In genomic region chr8:123710335-123710734, GRCm38 (mm10) we compare ENCODE assay signal across 21 mouse cellular contexts. TPM values are rescaled to one million over a fixed set of nuclear protein-coding genes. Genes with fewer than 3 reads are reported as not detected.
A peak's percentile ranks its signal among the peaks of the same experiment; 100 is the strongest.
DNase-seq lines count a peak whose midpoint lies in the region; ATAC-seq lines count a peak whose summit lies in the region.
"Had no signal": no experiment of that assay in that cellular context is flagged by ENCODE, and none has a peak within 500 bp of the region (broad histone marks: within the 10 kb centered on the region; RNA-seq: fewer than 3 reads in every experiment).

No protein-coding gene starts in this region.

- no peak for DNase-seq in heart, adult 11 months
- DNase-seq in midbrain, embryonic 11.5 days (ENCODE audit: low spot score, missing footprints): peak; percentile 67
- DNase-seq in midbrain, embryonic 10.5 days (ENCODE audit: low spot score): no peak
- DNase-seq: cerebellum, adult 2 months; cerebellum, postnatal 36 days; gastrocnemius, postnatal 10 days; heart, adult 18-20 months; kidney, adult 18-20 months; right cerebral cortex, adult 18-20 months; thymus, adult 2 months had no signal

- peaks cover 6% of the 10 kb centered on the region for H3K4me1 ChIP-seq in heart, embryonic 11.5 days (ENCODE audit: control insufficient read depth, insufficient read depth, low read length)
- H3K4me1 ChIP-seq in midbrain, embryonic 11.5 days (ENCODE audit: control insufficient read depth, insufficient read depth, low read length): no peaks in the 10 kb centered on the region
- peaks cover 17% of the 10 kb centered on the region; the same call in 1 of the 2 replicates for H3K4me1 ChIP-seq in midbrain, embryonic 10.5 days
- peaks cover 6% of the 10 kb centered on the region for H3K4me1 ChIP-seq in liver, embryonic 15.5 days (replicated peaks)
- H3K4me1 ChIP-seq in stomach, embryonic 16.5 days (ENCODE audit: control insufficient read depth, insufficient read depth, low read length): peaks cover 8% of the 10 kb centered on the region
- H3K4me1 ChIP-seq: midbrain, embryonic 12.5 days; neural tube, embryonic 12.5 days had no signal

- H3K9me3 ChIP-seq in heart, embryonic 11.5 days (replicated peaks; ENCODE audit: control insufficient read depth, low read length): no peaks in the 10 kb centered on the region
- no peaks in the 10 kb centered on the region for H3K9me3 ChIP-seq in midbrain, embryonic 11.5 days (ENCODE audit: control insufficient read depth, low read length)
- no peaks in the 10 kb centered on the region for H3K9me3 ChIP-seq in midbrain, embryonic 10.5 days (replicated peaks)
- no peaks in the 10 kb centered on the region for H3K9me3 ChIP-seq in liver, embryonic 15.5 days (replicated peaks)
- no peaks in the 10 kb centered on the region for H3K9me3 ChIP-seq in stomach, embryonic 16.5 days (replicated peaks; ENCODE audit: control insufficient read depth, low read length)
- H3K9me3 ChIP-seq: forebrain, embryonic 10.5 days; limb, embryonic 12.5 days; midbrain, embryonic 12.5 days; neural tube, embryonic 12.5 days had no signal

- H3K4me3 ChIP-seq in heart, embryonic 11.5 days (ENCODE audit: low read depth, low read length): no peak overlapping the region
- H3K4me3 ChIP-seq in midbrain, embryonic 11.5 days (ENCODE audit: low read depth, low read length): no peak overlapping the region
- H3K4me3 ChIP-seq in midbrain, embryonic 10.5 days: no peak overlapping the region
- no peak overlapping the region for H3K4me3 ChIP-seq in liver, embryonic 15.5 days (replicated peaks)
- H3K4me3 ChIP-seq in stomach, embryonic 16.5 days (replicated peaks; ENCODE audit: low read length): no peak overlapping the region
- H3K4me3 ChIP-seq: forebrain, embryonic 10.5 days; limb, embryonic 12.5 days; midbrain, embryonic 12.5 days; neural tube, embryonic 12.5 days had no signal

- no peak overlapping the region for H3K27ac ChIP-seq in heart, embryonic 11.5 days (ENCODE audit: low read depth, low read length)
- no peak overlapping the region for H3K27ac ChIP-seq in midbrain, embryonic 11.5 days (ENCODE audit: low read depth, low read length)
- no peak overlapping the region for H3K27ac ChIP-seq in midbrain, embryonic 10.5 days (replicated peaks)
- no peak overlapping the region for H3K27ac ChIP-seq in liver, embryonic 15.5 days (replicated peaks)
- peak overlapping the region; percentile 78 for H3K27ac ChIP-seq in stomach, embryonic 16.5 days (ENCODE audit: low read length)
- H3K27ac ChIP-seq: forebrain, embryonic 10.5 days; kidney, postnatal 0 days; limb, embryonic 12.5 days; midbrain, embryonic 12.5 days; neural tube, embryonic 12.5 days had no signal

- no peaks in the 10 kb centered on the region for H3K27me3 ChIP-seq in heart, embryonic 11.5 days (ENCODE audit: control insufficient read depth, insufficient read depth, low read length)
- no peaks in the 10 kb centered on the region for H3K27me3 ChIP-seq in midbrain, embryonic 11.5 days (ENCODE audit: control insufficient read depth, insufficient read depth, low read length)
- H3K27me3 ChIP-seq in midbrain, embryonic 10.5 days (ENCODE audit: low read depth, poor library complexity, severe bottlenecking): peaks cover 9% of the 10 kb centered on the region; the same call in 1 of the 2 replicates
- H3K27me3 ChIP-seq in liver, embryonic 15.5 days: peaks cover 10% of the 10 kb centered on the region
- no peaks in the 10 kb centered on the region for H3K27me3 ChIP-seq in stomach, embryonic 16.5 days (ENCODE audit: control insufficient read depth, insufficient read depth, low read length)
- H3K27me3 ChIP-seq: midbrain, embryonic 12.5 days; neural tube, embryonic 12.5 days had no signal

- 0 out of 2 replicates have a peak overlapping the region, but pooled peaks have one; percentile 46 for H3K9ac ChIP-seq in heart, embryonic 11.5 days (ENCODE audit: low read depth, low read length)
- no peak overlapping the region for H3K9ac ChIP-seq in midbrain, embryonic 11.5 days (ENCODE audit: low read length)
- H3K9ac ChIP-seq in liver, embryonic 15.5 days: no peak overlapping the region
- H3K9ac ChIP-seq in stomach, embryonic 16.5 days (ENCODE audit: low read length): no peak overlapping the region
- H3K9ac ChIP-seq: limb, embryonic 12.5 days; midbrain, embryonic 12.5 days; neural tube, embryonic 12.5 days had no signal

- WGBS in heart, embryonic 11.5 days (ENCODE audit: insufficient replicate concordance): 76% methylated on average over 5 of the region's 5 CpGs
- WGBS in midbrain, embryonic 11.5 days: 81% methylated on average over 5 of the region's 5 CpGs
- WGBS in midbrain, embryonic 10.5 days: 85% methylated on average over 5 of the region's 5 CpGs
- WGBS in liver, embryonic 15.5 days (ENCODE audit: insufficient replicate concordance): 66% methylated on average over 5 of the region's 5 CpGs
- 62% methylated on average over 5 of the region's 5 CpGs for WGBS in stomach, embryonic 16.5 days

- H3K4me2 ChIP-seq in heart, embryonic 11.5 days: no peak overlapping the region
- no peak overlapping the region for H3K4me2 ChIP-seq in midbrain, embryonic 11.5 days
- H3K4me2 ChIP-seq in liver, embryonic 15.5 days: no peak overlapping the region
- no peak overlapping the region for H3K4me2 ChIP-seq in stomach, embryonic 16.5 days (ENCODE audit: low read depth, low read length)
- H3K4me2 ChIP-seq: limb, embryonic 12.5 days; midbrain, embryonic 12.5 days; neural tube, embryonic 12.5 days had no signal

- H3K36me3 ChIP-seq in heart, embryonic 11.5 days (ENCODE audit: control insufficient read depth, insufficient read depth, low read length): no peaks in the 10 kb centered on the region
- H3K36me3 ChIP-seq in midbrain, embryonic 11.5 days (ENCODE audit: control insufficient read depth, insufficient read depth, low read length): no peaks in the 10 kb centered on the region
- H3K36me3 ChIP-seq in midbrain, embryonic 10.5 days: no peaks in the 10 kb centered on the region
- H3K36me3 ChIP-seq in liver, embryonic 15.5 days (replicated peaks): no peaks in the 10 kb centered on the region
- no peaks in the 10 kb centered on the region for H3K36me3 ChIP-seq in stomach, embryonic 16.5 days (ENCODE audit: control insufficient read depth, insufficient read depth, low read length)
- H3K36me3 ChIP-seq: forebrain, embryonic 10.5 days; G1E; limb, embryonic 12.5 days; midbrain, embryonic 12.5 days; neural tube, embryonic 12.5 days had no signal

- ATAC-seq in heart, embryonic 11.5 days (replicated peaks; ENCODE audit: insufficient number of reproducible peaks, low FRiP score, low TSS enrichment): no peak
- ATAC-seq in midbrain, embryonic 11.5 days (ENCODE audit: low FRiP score): no peak
- ATAC-seq in liver, embryonic 15.5 days (ENCODE audit: insufficient read depth): 0 out of 2 replicates have a peak, but pooled peaks have one; percentile 42
- ATAC-seq in stomach, embryonic 16.5 days (ENCODE audit: insufficient read depth, low FRiP score): peak; percentile 76; the same call in 1 of the 2 replicates
- no peak for ATAC-seq in megakaryocyte progenitor cell, adult 5-6 weeks (replicated peaks; ENCODE audit: poor library complexity)
- ATAC-seq in monocyte, adult 5-6 weeks (replicated peaks; ENCODE audit: insufficient number of reproducible peaks, low FRiP score, low TSS enrichment, poor library complexity, severe bottlenecking): no peak

RNA-seq across cellular contexts. Expression of gene Rhou, which starts 56.6 kb away (rescaled TPM):
- polyA plus RNA-seq in heart, embryonic 11.5 days (2014; fragmentation: Nextera tagmentation; extraction: Ambion mirVana): 15.9 and 17.3 TPM in 2 replicates
- polyA plus RNA-seq in midbrain, embryonic 11.5 days (2014; fragmentation: Nextera tagmentation; extraction: Ambion mirVana): 7.7 and 8.3 TPM in 2 replicates
- 5.4 and 6.0 TPM in 2 replicates for polyA plus RNA-seq in midbrain, embryonic 10.5 days (2016; fragmentation: Nextera tagmentation; extraction: Ambion mirVana)
- 1.7 TPM in 2 replicates for polyA plus RNA-seq in liver, embryonic 15.5 days (2015; fragmentation: Nextera tagmentation; extraction: Ambion mirVana)
- polyA plus RNA-seq in stomach, embryonic 16.5 days (2015; fragmentation: Nextera tagmentation; extraction: Ambion mirVana): 7.8 and 8.7 TPM in 2 replicates
- total RNA-seq in megakaryocyte progenitor cell, adult 5-6 weeks (2015): 7.9 and 9.6 TPM in 2 replicates
- total RNA-seq in megakaryocyte progenitor cell, adult 5-6 weeks (2017): 4.9 and 5.3 TPM in 2 replicates
- 0.19 to 1.7 TPM (median 0.86 TPM) in 3 replicates for total RNA-seq in monocyte, adult 5-6 weeks (2017)
- polyA plus RNA-seq: G1E had no signal

Comparison
In these comparisons a context has a peak if more than half of its experiments do, and no peak if none do; other contexts are left out.
1. ATAC-seq: peak in liver, embryonic 15.5 days (single experiment) and stomach, embryonic 16.5 days (single experiment); none in heart, embryonic 11.5 days (single experiment), midbrain, embryonic 11.5 days (single experiment), megakaryocyte progenitor cell, adult 5-6 weeks (single experiment) and monocyte, adult 5-6 weeks (single experiment).